Mouse (Mus musculus): Measurements from ENCODE around the gene Tmem28.
A peak's percentile ranks its signal among the peaks of the same experiment; 100 is the strongest.

The Tmem28 gene

GRCm38 (mm10) chrX:99820790-99821395 lies at the start of gene Tmem28:
Gene Tmem28, plus strand, starts transcription at chrX:99821021.
- DNase-seq: no peak

DNA sequence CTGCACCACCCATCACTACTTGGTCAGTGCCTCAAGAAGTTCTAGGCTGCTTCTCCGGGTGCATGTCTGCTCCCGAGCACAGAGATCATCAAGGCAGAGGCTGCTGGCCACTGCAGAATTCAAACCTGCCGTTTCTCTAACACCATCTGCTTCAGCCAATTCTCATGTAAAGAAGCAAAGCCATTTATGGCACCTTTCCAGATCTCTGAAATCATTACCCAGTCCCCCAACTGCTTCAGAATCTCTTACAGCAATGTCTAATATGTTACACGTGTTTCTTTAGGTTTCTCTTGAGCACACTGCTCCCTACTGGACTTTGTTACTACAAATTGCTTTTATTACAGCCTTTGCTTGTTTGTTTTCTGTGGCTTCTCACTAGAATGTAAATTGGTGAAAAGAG lies 40.5 kb upstream of the Tmem28 start:
- no peak for DNase-seq

DNA sequence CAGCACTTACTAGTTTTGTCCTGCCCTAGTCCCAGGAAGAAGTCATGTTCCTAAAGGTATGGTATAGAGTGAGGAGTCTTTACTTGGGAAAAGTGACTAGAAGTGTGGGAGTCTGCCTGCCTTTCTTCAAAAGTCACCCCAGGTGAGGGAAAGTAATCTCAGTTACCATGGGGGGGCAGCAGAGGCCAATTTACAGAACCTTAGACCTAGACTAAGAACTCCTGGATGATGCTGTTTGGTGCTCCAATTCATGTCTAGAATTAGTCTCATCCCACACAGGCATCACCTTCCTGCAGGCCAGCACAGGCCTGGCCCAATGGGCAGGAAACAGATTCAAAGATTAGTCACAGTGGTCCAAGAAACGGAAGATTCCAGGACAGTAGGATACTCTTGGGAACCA lies 12.4 kb upstream of the Tmem28 start:
- no peak for DNase-seq

DNA sequence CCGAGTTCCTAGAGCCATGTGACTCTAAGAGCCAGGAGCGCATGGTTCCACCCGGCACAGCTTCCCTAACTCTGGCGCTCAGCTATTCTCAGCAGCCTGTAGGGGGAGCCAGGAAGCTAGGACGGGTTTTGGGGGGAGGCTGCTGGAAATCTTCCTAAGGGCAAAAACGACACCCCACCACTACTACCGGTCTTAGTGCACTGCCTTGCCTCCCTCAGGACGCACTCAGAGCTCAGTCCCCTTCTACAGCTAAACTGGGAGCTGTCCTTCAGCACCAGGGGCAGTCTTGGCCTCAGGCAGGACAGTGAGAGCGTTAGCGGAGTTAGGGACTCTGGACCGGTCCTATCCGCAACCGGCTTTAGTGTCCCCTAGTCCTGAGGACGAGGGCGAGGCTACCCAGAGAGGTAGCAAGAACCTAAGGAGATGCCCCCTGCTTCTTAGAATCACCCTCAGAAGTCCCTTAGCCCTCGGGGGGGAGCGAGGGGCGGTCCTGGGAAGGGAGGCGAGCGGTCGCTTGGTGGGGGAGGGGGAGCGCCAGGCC lies 1.4 kb upstream of the Tmem28 start:
- peak in 1 of 2 experiments; percentile 2 for DNase-seq

GRCm38 (mm10) chrX:99819936-99820789 lies 658 bp upstream of the Tmem28 start:
- no peak for DNase-seq

DNA sequence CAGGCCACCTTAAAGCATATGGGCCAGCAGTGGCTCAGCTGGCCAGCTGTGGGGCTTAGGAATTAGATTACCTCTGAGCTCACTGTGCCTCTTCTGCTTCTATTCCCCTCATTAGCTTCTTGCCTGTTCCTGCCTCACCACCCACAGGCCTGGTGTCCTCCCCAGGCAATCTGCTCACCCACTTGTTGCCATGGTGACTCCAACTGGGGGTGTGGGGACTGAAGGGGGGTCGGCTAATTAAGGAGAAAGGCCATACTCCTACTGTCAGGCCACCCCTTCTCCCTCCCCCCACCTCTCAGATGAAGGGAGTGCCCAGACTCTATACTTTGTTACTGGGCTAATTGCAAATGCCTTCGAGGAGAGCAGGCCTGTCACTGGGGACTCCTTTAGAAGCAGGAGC lies 21.3 kb downstream of the Tmem28 start:
- DNase-seq: no peak

DNA sequence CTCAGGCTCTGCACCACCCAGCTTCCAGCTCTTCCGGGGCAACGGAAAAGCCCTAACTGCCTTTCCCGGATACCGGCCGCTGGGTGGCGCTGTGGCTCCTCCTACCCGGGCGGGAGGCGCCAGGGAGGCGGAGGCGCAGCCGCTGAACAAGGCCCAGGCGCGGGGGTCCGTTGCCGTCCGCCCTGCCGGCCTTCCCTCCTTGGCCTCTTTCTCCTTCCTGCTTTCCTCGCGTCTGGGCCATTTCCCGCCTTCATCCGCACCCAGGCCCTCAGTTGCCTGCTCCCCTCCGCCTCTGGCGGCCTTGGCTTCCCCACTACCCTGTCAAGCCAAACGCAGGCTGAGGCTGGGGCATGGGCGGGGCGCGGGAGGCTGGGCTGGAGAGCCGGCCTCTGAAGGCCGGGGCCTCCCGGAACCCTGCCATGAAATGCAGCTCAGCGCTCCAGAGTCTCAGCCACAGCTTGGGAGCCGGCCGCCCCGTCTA lies 32.5 kb downstream of the Tmem28 start:
- peak; percentile 12 to 47 for DNase-seq

GRCm38 (mm10) chrX:99853834-99854233 lies 33.0 kb downstream of the Tmem28 start:
- no peak for DNase-seq

- no peak for DNase-seq
These were observed 51.4 kb downstream of the Tmem28 start for GRCm38 (mm10) chrX:99872228-99872627.

DNA sequence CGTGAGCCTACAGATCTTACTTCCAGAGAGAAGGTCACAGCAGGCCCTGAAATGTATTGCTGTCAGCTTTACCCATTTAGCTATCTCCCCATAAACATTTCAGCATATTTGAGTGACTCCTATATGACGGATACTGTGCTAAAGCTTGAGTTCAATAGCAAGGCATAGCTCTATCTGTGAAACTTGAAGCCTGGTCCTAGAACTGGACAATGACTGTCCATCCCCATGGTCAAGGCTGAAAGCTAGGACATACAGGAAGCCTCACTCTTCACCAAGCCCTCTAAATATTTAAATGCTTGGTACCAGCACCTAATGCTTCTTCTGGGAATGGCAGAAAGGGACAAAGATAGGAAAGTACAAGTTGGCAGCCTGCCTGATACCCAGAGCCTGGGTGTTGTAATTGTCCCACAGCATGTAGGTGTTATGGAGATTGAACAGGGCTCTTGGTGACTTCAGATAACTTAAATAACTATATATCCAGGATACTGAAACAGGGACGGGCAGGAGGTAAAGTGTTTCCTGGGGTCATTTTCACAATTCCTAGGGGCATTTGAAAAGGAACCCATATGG lies 51.9 kb downstream of the Tmem28 start:
- no peak for DNase-seq

DNA sequence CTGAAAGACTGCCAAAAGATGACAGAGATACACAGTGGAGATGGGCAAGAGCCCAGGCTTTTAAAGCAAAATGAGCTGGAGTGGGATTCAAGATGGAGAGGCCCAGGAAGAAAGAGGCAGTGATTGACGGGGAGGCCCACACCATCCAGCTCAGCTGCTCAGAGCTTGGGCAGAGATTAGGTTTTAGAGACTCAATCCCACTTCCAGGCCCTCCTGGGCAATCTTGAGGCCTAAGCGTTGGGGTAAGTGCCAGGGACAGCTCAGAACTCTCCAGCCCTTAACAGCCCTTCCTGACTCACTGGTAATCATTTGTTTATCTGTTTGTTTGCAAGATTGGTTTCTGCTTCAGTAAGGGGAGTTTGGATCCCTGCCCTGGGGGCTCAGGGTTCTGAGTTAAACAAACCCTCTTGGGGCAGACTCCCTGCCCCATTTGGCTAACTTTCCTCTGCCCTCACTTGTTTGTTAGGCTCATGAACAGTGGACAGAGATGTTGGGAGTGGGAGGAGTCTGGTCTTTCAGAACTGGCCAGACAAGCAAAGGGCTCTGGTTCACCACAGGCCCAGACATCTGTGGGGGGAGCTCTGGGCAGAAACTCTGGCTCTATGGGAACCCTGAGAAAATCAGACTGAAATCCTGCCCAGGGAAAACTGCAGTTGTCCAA lies 52.6 kb downstream of the Tmem28 start:
- no peak for DNase-seq

DNA sequence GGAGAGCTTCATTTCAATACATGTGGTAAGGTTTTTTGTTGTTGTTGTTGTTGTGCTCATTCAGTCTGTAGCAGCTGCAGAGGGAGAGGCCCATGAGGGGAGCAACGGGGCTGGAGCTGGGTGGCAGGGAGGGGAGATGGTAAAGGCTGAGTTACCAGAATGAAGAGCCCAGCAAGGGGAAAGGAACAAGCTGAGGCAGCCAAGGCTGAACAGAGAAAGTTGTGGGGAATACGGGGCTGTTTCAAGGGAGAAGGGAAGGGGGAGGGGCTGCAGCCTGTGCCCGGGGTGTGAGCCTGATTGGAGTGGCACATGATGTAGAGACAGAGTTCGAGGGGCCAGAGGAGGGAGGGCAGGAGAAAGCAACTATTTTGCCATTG lies 53.1 kb downstream of the Tmem28 start:
- no peak for DNase-seq

DNA sequence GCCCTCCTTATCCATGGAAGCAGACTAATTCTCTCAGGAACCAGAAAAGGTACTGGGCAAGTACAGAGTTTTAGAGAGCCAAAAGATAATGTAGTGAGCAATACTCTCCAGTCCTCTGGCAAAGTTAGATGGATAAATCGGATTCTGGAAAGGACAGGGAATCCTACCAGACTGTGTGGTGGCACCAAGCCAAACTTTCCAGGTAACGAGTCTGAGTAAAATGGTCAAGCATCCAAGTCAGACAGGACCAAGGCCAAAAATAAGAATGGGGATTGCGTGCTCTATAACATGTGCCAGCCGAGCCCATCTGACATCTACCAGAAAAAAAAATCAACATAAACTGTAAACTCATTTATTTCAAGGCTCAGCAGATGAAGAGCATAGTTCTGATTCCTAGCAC lies 56.0 kb downstream of the Tmem28 start:
- no peak for DNase-seq

DNA sequence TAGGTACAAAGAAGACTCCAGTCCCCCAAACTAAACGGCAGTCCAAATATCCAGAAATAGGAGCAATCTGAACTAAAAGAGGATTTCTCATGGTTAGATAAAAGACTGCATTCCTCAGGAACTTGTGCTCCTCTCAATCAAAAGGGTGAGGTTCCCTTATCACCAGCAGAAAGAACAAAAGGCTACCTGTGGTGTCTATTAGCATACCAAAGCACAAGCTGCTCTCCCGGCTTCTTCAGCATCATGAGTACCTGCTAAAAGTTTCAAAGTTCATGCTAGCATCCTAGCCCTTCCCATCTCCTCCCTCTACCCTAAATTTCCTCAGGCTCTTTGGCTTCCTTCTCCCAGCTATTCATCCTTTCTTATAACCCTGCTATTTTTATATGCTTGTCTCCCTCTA lies 62.6 kb downstream of the Tmem28 start:
- no peak for DNase-seq
